Mouse (Mus musculus) adrenal gland, adult 18-20 months (tissue): ENCODE results near the gene Zfp108. TPM values are rescaled to one million over a fixed set of nuclear protein-coding genes. Genes with fewer than 3 reads are reported as not detected.
"Not testable (repeated sequence)": the region's sequence is repeated elsewhere in the genome, so short reads cannot be mapped to it uniquely, and the experiment has no call there.

Experiments used
- DNase-seq, 2 experiments: peaks; one replicate each; pipeline ENCODE4 v3.0.0; 2021 to 2022; ENCODE audit warnings: low spot score in 2 of 2
- long read RNA-seq, 2 experiments: library from polyadenylated mRNA; stranded (forward); transcript quantifications; one replicate each; pipeline ENCODE4 v2.0.0; 2021
- total RNA-seq, 2 experiments: library from RNA; stranded (reverse); gene quantifications; 1 replicate in 1 of 2; 2 replicates in 1 of 2; pipeline ENCODE4 v1.2.3; 2021

Zfp108 gene
- 1 to 10 TPM; 2.1 to 2.9 TPM for total RNA-seq
- long read RNA-seq, experiment 1 = 0 reads
- long read RNA-seq, experiment 2, partial matches to known transcripts = 0 of 1 reads
- long read RNA-seq, experiment 2, other reads (novel, unspliced or antisense) = 1 of 1 reads

GRCm38 (mm10) chr7:24254633-24255474 lies at the start of gene Zfp108:
Zfp108 (plus strand) TSS chr7:24254794.
- peak; percentile 65 to 66 for DNase-seq

- DNase-seq = peak; percentile 46
Observed at GRCm38 (mm10) chr7:24207488-24208261, 46.9 kb upstream of the Zfp108 start.

GRCm38 (mm10) chr7:24208282-24208886 lies 46.2 kb upstream of the Zfp108 start:
- DNase-seq = no peak

- no peak for DNase-seq
Observed at GRCm38 (mm10) chr7:24210296-24210695, 44.3 kb upstream of the Zfp108 start.

GRCm38 (mm10) chr7:24211343-24211742 lies 43.3 kb upstream of the Zfp108 start, which contains the start of gene Zfp111:
Zfp111 (minus strand) TSS chr7:24211443.
- no peak for DNase-seq

GRCm38 (mm10) chr7:24237040-24237791 lies 17.4 kb upstream of the Zfp108 start, which contains the start of gene Zfp109:
Zfp109 (minus strand) TSS chr7:24237560.
- peak; percentile 50 to 56 for DNase-seq

- no peak for DNase-seq
Observed at GRCm38 (mm10) chr7:24253779-24254615, 597 bp upstream of the Zfp108 start.

GRCm38 (mm10) chr7:24259306-24259999 lies 4.9 kb downstream of the Zfp108 start:
- no peak for DNase-seq

GRCm38 (mm10) chr7:24260000-24260312 lies 5.4 kb downstream of the Zfp108 start:
- no peak for DNase-seq

- no peak for DNase-seq
Observed at GRCm38 (mm10) chr7:24268176-24269155, 13.9 kb downstream of the Zfp108 start.

- DNase-seq = no peak
Observed at GRCm38 (mm10) chr7:24269256-24269655, 14.7 kb downstream of the Zfp108 start.

GRCm38 (mm10) chr7:24269667-24270287 lies 15.2 kb downstream of the Zfp108 start:
- no peak for DNase-seq

- peak; percentile 53 to 57 for DNase-seq
Observed at GRCm38 (mm10) chr7:24270288-24270672, 15.7 kb downstream of the Zfp108 start, which contains the start of gene Zfp93. Zfp93 (plus strand) TSS chr7:24270420.

- no peak for DNase-seq
Observed at GRCm38 (mm10) chr7:24271191-24271590, 16.6 kb downstream of the Zfp108 start.

- no peak for DNase-seq
Observed at GRCm38 (mm10) chr7:24274456-24274855, 19.9 kb downstream of the Zfp108 start.

GRCm38 (mm10) chr7:24278771-24279170 lies 24.2 kb downstream of the Zfp108 start:
- DNase-seq = not testable (repeated sequence)
